Mouse (Mus musculus): ENCODE measurements around the gene Ankle2. TPM values are rescaled to one million over a fixed set of nuclear protein-coding genes. Genes with fewer than 3 reads are reported as not detected.
A peak's percentile ranks its signal among the peaks of the same experiment; 100 is the strongest.

The Ankle2 gene
- polyA plus RNA-seq, 1 experiment from 2014 or later: 14.4 TPM

DNA sequence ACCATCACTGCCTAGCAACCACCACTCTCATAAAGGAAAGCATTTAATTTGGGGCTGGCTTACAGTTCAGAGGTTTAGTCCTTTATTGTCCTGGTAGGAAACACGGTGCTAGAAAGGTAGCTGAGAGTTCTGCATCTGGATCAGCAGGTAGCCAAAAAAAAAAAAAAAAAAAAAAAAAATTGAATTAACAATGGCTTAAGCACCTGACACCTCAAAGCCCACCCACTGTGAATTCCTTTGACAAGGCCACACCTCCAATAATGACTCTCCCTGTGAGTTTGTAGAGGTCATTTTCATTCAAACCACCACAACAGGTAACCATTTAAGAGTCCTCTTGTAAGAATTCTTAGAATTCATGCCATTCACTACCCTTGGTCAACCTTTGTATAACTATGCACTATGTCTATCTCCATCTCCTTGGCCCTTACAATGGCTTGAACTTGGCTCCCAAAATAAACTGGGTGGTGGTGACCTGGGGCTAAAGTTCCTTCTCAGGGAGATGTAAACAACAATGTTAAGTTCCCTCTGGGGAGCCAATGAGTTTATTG is 3.4 kb upstream of the Ankle2 start:
- 45% methylated on average over 1 of the region's 1 CpGs for WGBS

DNA sequence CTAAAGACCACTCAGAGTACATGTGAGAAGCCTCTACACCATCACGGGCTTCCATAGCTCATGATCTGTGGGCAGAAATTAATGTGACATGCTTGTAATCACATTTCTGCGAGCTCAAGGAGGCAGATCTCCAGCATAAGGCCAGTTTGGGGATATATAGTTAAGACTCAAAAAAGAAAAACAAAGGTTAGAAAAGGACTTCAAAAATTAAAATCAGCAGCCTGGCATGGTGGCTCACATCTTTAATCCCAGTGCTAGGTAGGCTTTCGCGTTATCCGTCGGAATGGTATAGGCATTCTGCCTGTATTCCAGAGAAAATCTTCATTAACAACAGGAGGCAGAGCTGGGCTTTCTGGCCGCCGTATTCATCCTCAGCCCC is 414 bp upstream of the Ankle2 start:
- H3K4me2 ChIP-seq (ENCODE audit: low read depth, low read length): peak overlapping the region; percentile 88
- peaks cover 18% of the 10 kb centered on the region for H3K36me3 ChIP-seq (ENCODE audit: control insufficient read depth, insufficient read depth)
- H3K9ac ChIP-seq (ENCODE audit: low read length): peak overlapping the region; percentile 98
- WGBS: 7% methylated on average over 8 of the region's 8 CpGs
- no peaks in the 10 kb centered on the region for H3K9me3 ChIP-seq (replicated peaks; ENCODE audit: control insufficient read depth, low read length)
- H3K27ac ChIP-seq (ENCODE audit: low read length): peak overlapping the region; percentile 96
- H3K4me3 ChIP-seq (ENCODE audit: low read length): peak overlapping the region; percentile 98
- H3K4me1 ChIP-seq (ENCODE audit: control insufficient read depth, insufficient read depth, low read length): peaks cover 11% of the 10 kb centered on the region
- no peaks in the 10 kb centered on the region for H3K27me3 ChIP-seq (ENCODE audit: control insufficient read depth, insufficient read depth, low read length)
- no peak for ATAC-seq (replicated peaks; ENCODE audit: extremely low read depth, insufficient read depth, low FRiP score)

More for the DNA sequence above, 3.4 kb upstream of the Ankle2 start:
- H3K4me3 ChIP-seq (ENCODE audit: low read length): no peak overlapping the region
- no peaks in the 10 kb centered on the region for H3K9me3 ChIP-seq (replicated peaks; ENCODE audit: control insufficient read depth, low read length)
- no peak for ATAC-seq (replicated peaks; ENCODE audit: extremely low read depth, insufficient read depth, low FRiP score)
- H3K9ac ChIP-seq (ENCODE audit: low read length): no peak overlapping the region
- peaks cover 28% of the 10 kb centered on the region for H3K36me3 ChIP-seq (ENCODE audit: control insufficient read depth, insufficient read depth)
- H3K27ac ChIP-seq (ENCODE audit: low read length): no peak overlapping the region
- H3K27me3 ChIP-seq (ENCODE audit: control insufficient read depth, insufficient read depth, low read length): no peaks in the 10 kb centered on the region
- peaks cover 11% of the 10 kb centered on the region for H3K4me1 ChIP-seq (ENCODE audit: control insufficient read depth, insufficient read depth, low read length)
- H3K4me2 ChIP-seq (ENCODE audit: low read depth, low read length): no peak overlapping the region

DNA sequence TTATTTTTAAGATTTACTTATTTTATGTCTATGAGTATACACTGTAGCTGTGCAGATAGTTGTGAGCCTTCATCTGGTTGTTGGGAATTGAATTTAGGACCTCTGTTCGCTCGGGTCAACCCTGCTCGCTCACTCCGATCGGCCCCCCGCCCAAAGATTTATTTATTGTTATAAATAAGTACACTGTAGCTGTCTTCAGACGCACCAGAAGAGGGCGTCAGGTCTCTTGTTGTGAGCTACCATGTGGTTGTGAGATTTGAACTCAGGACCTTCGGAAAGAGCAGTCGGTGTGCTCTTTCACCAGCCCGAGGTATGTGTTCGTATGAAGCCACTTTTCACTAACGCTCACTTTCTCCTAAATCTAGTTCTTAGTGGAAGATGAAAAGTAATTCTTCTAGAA is 834 bp downstream of the Ankle2 start:
- 42% methylated on average over 13 of the region's 13 CpGs for WGBS

DNA sequence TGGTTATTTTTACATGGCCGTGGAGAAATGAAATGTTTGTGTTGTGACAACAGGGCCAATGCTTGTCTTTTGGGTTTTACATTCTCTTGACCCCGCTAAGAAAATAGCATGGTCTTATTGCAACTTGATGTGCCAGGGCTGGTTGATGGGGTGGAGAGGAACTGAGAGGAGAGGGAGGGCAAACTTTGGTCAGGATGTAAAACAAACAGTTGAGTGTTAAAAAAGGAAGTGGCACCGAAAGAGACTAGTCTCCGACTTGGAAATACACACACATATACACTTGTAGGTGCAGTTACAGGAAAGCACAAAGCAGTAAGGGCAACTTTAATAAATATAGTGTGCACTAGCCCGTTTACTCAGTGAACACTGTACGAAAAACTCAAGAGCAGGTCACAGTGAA is 1.5 kb downstream of the Ankle2 start:
- H3K36me3 ChIP-seq (ENCODE audit: control insufficient read depth, insufficient read depth): peaks cover 24% of the 10 kb centered on the region
- no peak overlapping the region for H3K4me3 ChIP-seq (ENCODE audit: low read length)
- H3K4me2 ChIP-seq (ENCODE audit: low read depth, low read length): peak overlapping the region; percentile 88; the same call in 1 of the 2 replicates
- H3K4me1 ChIP-seq (ENCODE audit: control insufficient read depth, insufficient read depth, low read length): peaks cover 11% of the 10 kb centered on the region
- H3K27ac ChIP-seq (ENCODE audit: low read length): no peak overlapping the region
- no peak for ATAC-seq (replicated peaks; ENCODE audit: extremely low read depth, insufficient read depth, low FRiP score)
- H3K9ac ChIP-seq (ENCODE audit: low read length): no peak overlapping the region
- 75% methylated on average over 6 of the region's 6 CpGs for WGBS
- no peaks in the 10 kb centered on the region for H3K27me3 ChIP-seq (ENCODE audit: control insufficient read depth, insufficient read depth, low read length)
- no peaks in the 10 kb centered on the region for H3K9me3 ChIP-seq (replicated peaks; ENCODE audit: control insufficient read depth, low read length)

More for the DNA sequence above, 834 bp downstream of the Ankle2 start:
- Histone ChIP-seq H3K9me3 (replicated peaks; ENCODE audit: control insufficient read depth, low read length) (no peaks in the 10 kb centered on the region), H3K27me3 (ENCODE audit: control insufficient read depth, insufficient read depth, low read length) (no peaks in the 10 kb centered on the region), H3K4me2 (ENCODE audit: low read depth, low read length) (peak overlapping the region; percentile 88), H3K27ac (ENCODE audit: low read length) (no peak overlapping the region), H3K4me1 (ENCODE audit: control insufficient read depth, insufficient read depth, low read length) (peaks cover 11% of the 10 kb centered on the region), H3K36me3 (ENCODE audit: control insufficient read depth, insufficient read depth) (peaks cover 20% of the 10 kb centered on the region), H3K4me3 (ENCODE audit: low read length) (peak overlapping the region; percentile 98), H3K9ac (ENCODE audit: low read length) (peak overlapping the region; percentile 98)
- no peak for ATAC-seq (replicated peaks; ENCODE audit: extremely low read depth, insufficient read depth, low FRiP score)

DNA sequence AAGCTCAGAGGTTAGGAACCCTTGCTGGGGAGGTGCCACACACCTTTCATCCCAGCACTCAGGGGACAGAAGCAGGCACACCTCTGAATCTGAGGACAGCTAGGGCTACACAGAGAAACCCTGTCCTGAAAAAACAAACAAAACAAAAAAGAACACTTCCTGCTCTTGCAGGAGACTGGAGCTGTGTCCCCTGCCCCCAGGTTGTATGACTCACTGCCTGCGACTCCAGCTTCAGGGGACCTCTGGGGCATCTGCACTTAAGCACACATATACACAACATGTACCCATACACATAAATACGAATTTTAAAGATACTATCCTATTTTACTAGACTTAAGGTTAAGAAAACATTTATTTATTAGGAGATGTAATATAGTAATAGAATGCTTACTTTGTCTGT is 13.3 kb downstream of the Ankle2 start:
- 76% methylated on average over 2 of the region's 2 CpGs for WGBS
- H3K36me3 ChIP-seq (ENCODE audit: control insufficient read depth, insufficient read depth): peaks cover 58% of the 10 kb centered on the region
- no peak overlapping the region for H3K4me2 ChIP-seq (ENCODE audit: low read depth, low read length)
- no peak overlapping the region for H3K4me3 ChIP-seq (ENCODE audit: low read length)
- H3K4me1 ChIP-seq (ENCODE audit: control insufficient read depth, insufficient read depth, low read length): no peaks in the 10 kb centered on the region
- no peaks in the 10 kb centered on the region for H3K27me3 ChIP-seq (ENCODE audit: control insufficient read depth, insufficient read depth, low read length)
- no peak for ATAC-seq (replicated peaks; ENCODE audit: extremely low read depth, insufficient read depth, low FRiP score)
- H3K9ac ChIP-seq (ENCODE audit: low read length): no peak overlapping the region
- no peak overlapping the region for H3K27ac ChIP-seq (ENCODE audit: low read length)
- no peaks in the 10 kb centered on the region for H3K9me3 ChIP-seq (replicated peaks; ENCODE audit: control insufficient read depth, low read length)

DNA sequence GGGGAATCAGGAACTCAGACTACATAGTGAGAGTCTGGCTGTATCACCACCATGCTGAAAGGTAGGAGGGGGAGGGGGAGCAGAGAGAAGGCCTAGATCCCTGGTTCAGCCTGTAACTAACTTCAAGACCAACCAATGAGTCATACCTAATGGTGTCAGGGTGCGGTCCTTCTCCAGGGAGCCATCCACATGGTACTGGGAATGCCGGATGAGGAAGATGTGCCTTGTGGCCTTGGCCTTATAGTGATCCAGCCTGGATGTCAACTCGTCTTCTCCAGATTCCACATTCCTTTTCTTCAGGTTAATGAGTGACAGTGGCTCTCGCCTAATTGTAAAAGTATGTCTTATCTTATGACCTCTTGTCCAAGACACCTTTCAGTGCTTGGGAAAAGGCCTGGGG is 36.1 kb downstream of the Ankle2 start:
- no peak overlapping the region for H3K4me2 ChIP-seq (ENCODE audit: low read depth, low read length)
- no peaks in the 10 kb centered on the region for H3K27me3 ChIP-seq (ENCODE audit: control insufficient read depth, insufficient read depth, low read length)
- whole genome bisulfite sequencing: 80% methylated on average over 4 of the region's 4 CpGs
- no peak overlapping the region for H3K9ac ChIP-seq (ENCODE audit: low read length)
- H3K36me3 ChIP-seq (ENCODE audit: control insufficient read depth, insufficient read depth): peaks cover 26% of the 10 kb centered on the region
- no peak overlapping the region for H3K27ac ChIP-seq (ENCODE audit: low read length)
- H3K9me3 ChIP-seq (replicated peaks; ENCODE audit: control insufficient read depth, low read length): no peaks in the 10 kb centered on the region
- no peak for ATAC-seq (replicated peaks; ENCODE audit: extremely low read depth, insufficient read depth, low FRiP score)
- H3K4me3 ChIP-seq (ENCODE audit: low read length): no peak overlapping the region
- H3K4me1 ChIP-seq (ENCODE audit: control insufficient read depth, insufficient read depth, low read length): peaks cover 7% of the 10 kb centered on the region

DNA sequence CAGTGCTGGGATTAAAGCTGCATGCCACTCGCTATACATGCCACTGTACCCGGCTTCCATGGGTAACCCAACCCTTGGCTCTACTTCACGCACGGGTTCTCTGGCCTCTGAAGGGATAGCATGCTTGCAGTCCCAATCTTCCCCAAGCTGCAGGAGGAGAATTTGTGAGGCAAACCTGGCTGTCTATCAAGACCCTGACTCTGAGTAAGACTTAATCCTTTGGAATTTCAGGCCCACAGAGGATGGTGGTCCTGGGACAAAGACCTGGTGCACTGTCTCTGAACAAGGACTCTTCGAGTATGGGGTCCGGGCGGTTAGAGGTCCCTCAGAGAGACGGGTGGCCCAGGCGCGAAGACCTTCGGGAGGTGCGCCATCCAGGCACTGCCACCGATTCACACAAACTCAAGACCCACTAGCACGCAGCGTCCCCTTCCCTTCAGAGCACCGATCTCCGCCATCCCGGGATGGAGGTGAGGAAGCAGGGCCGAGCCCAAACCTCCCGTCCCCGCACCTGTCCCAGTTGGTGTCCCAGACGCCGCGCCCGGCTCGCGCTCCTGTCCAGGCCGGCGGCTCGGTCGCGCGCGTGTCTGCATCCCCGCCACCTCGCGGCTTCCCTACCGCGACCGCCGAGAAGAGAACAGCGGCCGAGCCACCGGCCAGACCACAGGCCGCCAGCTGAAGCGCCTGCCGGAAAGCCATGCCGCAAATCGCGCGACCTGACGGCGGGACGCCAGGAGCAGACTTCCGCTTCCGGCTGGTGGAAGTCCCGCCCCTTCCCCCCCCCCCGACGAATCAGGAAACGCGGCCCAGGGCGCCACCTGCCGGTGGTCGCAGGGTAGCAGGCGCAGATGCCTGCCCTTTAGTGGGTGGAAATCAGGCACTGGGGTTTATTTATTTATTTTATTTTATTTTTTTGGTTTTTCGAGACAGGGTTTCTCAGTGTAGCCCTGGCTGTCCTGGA is 38.6 kb downstream of the Ankle2 start, which contains the start of gene Pgam5:
TSS of gene Pgam5 (minus strand) at position 773 of the 961 bp plus-strand sequence.
- peak within 1 kb of the TSS; percentile 75 for H3K4me3 ChIP-seq (ENCODE audit: low read length)
- H3K4me2 ChIP-seq (ENCODE audit: low read depth, low read length): peak within 1 kb of the TSS; percentile 97
- no peaks in the 10 kb centered on the region for H3K27me3 ChIP-seq (ENCODE audit: control insufficient read depth, insufficient read depth, low read length)
- H3K27ac ChIP-seq (ENCODE audit: low read length): peak within 1 kb of the TSS; percentile 67
- ATAC-seq (replicated peaks; ENCODE audit: extremely low read depth, insufficient read depth, low FRiP score): peak; percentile 83
- H3K36me3 ChIP-seq (ENCODE audit: control insufficient read depth, insufficient read depth): peaks cover 24% of the 10 kb centered on the region
- WGBS: under 1% methylated on average over 66 of the region's 66 CpGs
- H3K9me3 ChIP-seq (replicated peaks; ENCODE audit: control insufficient read depth, low read length): no peaks in the 10 kb centered on the region
- H3K4me1 ChIP-seq (ENCODE audit: control insufficient read depth, insufficient read depth, low read length): peaks cover 7% of the 10 kb centered on the region
- peak within 1 kb of the TSS; percentile 87 for H3K9ac ChIP-seq (ENCODE audit: low read length)

DNA sequence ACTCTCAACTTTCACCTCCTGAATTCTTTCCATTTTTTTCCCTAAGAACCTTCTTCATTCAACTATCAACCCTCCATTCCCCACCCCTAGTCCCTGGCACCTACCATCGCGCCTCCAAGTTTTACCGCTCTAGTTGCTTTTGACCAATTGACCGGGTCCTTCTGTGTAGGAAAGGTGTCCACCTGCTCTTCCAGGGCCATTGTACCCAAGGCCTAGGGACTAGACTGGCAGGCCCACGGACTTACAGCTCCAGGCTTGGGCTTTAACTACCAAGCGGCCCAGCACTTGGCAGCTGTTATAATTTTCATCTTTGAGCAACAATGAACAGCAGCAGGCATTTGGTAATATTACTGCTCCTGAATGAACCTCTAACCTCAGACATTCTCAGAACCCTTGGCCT is 39.4 kb downstream of the Ankle2 start:
- H3K27me3 ChIP-seq (ENCODE audit: control insufficient read depth, insufficient read depth, low read length): no peaks in the 10 kb centered on the region
- H3K4me1 ChIP-seq (ENCODE audit: control insufficient read depth, insufficient read depth, low read length): peaks cover 7% of the 10 kb centered on the region
- no peak overlapping the region for H3K9ac ChIP-seq (ENCODE audit: low read length)
- no peak for ATAC-seq (replicated peaks; ENCODE audit: extremely low read depth, insufficient read depth, low FRiP score)
- H3K9me3 ChIP-seq (replicated peaks; ENCODE audit: control insufficient read depth, low read length): no peaks in the 10 kb centered on the region
- H3K4me3 ChIP-seq (ENCODE audit: low read length): no peak overlapping the region
- H3K4me2 ChIP-seq (ENCODE audit: low read depth, low read length): 0 out of 2 replicates have a peak overlapping the region, but pooled peaks have one; percentile 41
- WGBS: 94% methylated on average over 6 of the region's 6 CpGs
- no peak overlapping the region for H3K27ac ChIP-seq (ENCODE audit: low read length)
- H3K36me3 ChIP-seq (ENCODE audit: control insufficient read depth, insufficient read depth): peaks cover 16% of the 10 kb centered on the region

DNA sequence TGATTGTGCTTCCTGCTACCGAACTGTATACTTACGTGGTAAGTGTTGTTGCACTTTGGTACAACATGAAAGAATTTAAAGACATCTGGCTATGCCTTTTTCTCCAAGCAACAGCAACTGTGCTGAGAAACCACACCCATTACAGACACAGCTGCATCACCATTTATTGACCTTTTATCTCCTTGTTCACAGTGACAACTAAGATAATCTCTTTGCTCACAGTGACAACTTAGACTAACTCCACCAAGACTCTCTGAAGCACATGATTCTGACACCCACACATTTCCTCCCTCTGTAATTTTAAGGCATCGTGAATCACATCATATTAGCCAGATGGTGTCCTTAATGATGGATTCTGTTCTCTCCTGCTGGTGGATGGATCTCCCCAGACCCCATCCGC is 43.3 kb downstream of the Ankle2 start:
- Histone ChIP-seq H3K4me1 (ENCODE audit: control insufficient read depth, insufficient read depth, low read length) (no peaks in the 10 kb centered on the region), H3K9ac (ENCODE audit: low read length) (no peak overlapping the region), H3K9me3 (replicated peaks; ENCODE audit: control insufficient read depth, low read length) (no peaks in the 10 kb centered on the region), H3K36me3 (ENCODE audit: control insufficient read depth, insufficient read depth) (no peaks in the 10 kb centered on the region), H3K4me2 (ENCODE audit: low read depth, low read length) (no peak overlapping the region), H3K27ac (ENCODE audit: low read length) (no peak overlapping the region), H3K27me3 (ENCODE audit: control insufficient read depth, insufficient read depth, low read length) (no peaks in the 10 kb centered on the region), H3K4me3 (ENCODE audit: low read length) (no peak overlapping the region)
- ATAC-seq (replicated peaks; ENCODE audit: extremely low read depth, insufficient read depth, low FRiP score): no peak
- 77% methylated on average over 4 of the region's 4 CpGs for WGBS

All from heart, embryonic 16.5 days (tissue).